Mouse (Mus musculus) stomach, embryonic 14.5 days (tissue): ENCODE measurements around the gene Cops4. TPM values are rescaled to one million over a fixed set of nuclear protein-coding genes. Genes with fewer than 3 reads are reported as not detected.

Source experiments
- ATAC-seq: fragments of 200-750 bp; cut with Nextera tagmentation; 2 replicates; pipeline ENCODE4 v1.8.0; 2017; ENCODE audit warnings: low read depth, moderate TSS enrichment; ENCODE audit not compliant: insufficient number of reproducible peaks, insufficient read depth, low FRiP score
- H3K27ac ChIP-seq: fragments of 300-500 bp; sonication (generic); 2 replicates; pipeline ENCODE4 v1.5.1; 2014; ENCODE audit warnings: mild to moderate bottlenecking, low read length, moderate library complexity, mixed read lengths
- H3K27me3 ChIP-seq: fragments of 300-500 bp; sonication (generic); 2 replicates; pipeline ENCODE4 v1.6.1; 2014; ENCODE audit warnings: low read length, control low read depth, mixed read lengths; ENCODE audit not compliant: control insufficient read depth, insufficient read depth
- H3K36me3 ChIP-seq: fragments of 300-500 bp; sonication (generic); 2 replicates; pipeline ENCODE4 v1.6.1; 2014; ENCODE audit warnings: mild to moderate bottlenecking, control low read depth, low read length, moderate library complexity, mixed read lengths; ENCODE audit not compliant: control insufficient read depth, insufficient read depth
- H3K4me1 ChIP-seq: fragments of 300-500 bp; sonication (generic); 2 replicates; pipeline ENCODE4 v1.6.1; 2014; ENCODE audit warnings: low read length, control low read depth, mixed read lengths; ENCODE audit not compliant: control insufficient read depth, insufficient read depth
- H3K4me2 ChIP-seq: fragments of 300-500 bp; sonication (generic); replicated peaks from 2 replicates; pipeline ENCODE4 v1.6.1; 2014; ENCODE audit warnings: low read depth, low read length, control low read depth
- H3K4me3 ChIP-seq: fragments of 300-500 bp; sonication (generic); 2 replicates; pipeline ENCODE4 v1.5.1; 2014; ENCODE audit warnings: low read depth, low read length, control low read depth
- H3K9ac ChIP-seq: fragments of 300-500 bp; sonication (generic); replicated peaks from 2 replicates; pipeline ENCODE4 v1.6.1; 2014; ENCODE audit warnings: low read depth, mild to moderate bottlenecking, control low read depth, low read length, moderate library complexity, mixed read lengths
- H3K9me3 ChIP-seq: fragments of 300-500 bp; sonication (generic); 2 replicates; pipeline ENCODE4 v1.6.1; 2016; ENCODE audit warnings: low read depth, low read length, control low read depth; ENCODE audit not compliant: control insufficient read depth
- WGBS: fragments of 180-500 bp; shearing (Covaris S2); extraction: QIAGEN DNeasy Blood & Tissue Kit; methylation state at CpG from one replicate; pipeline ENCODE4 v1.1.7; 2014; 5-methylcytosine and 5-hydroxymethylcytosine counted together
- polyA plus RNA-seq: library from polyadenylated mRNA; unstranded; fragments of >200 nt; fragmentation: Nextera tagmentation; extraction: Ambion mirVana; gene quantifications from 2 replicates; pipeline ENCODE4 v1.2.1, GENCODE M21; 2014

Cops4 gene
- polyA plus RNA-seq, 1 experiment from 2014 or later, result 187 TPM

- WGBS, result 28% methylated on average over 7 of the region's 7 CpGs
- no peaks in the 10 kb centered on the region for H3K9me3 ChIP-seq
- no peak within 1 kb of the TSS; the same call in 1 of the 2 replicates for H3K9ac ChIP-seq
- peak; percentile 87 for ATAC-seq
- H3K4me1 ChIP-seq, result peaks cover 22% of the 10 kb centered on the region
- no peaks in the 10 kb centered on the region for H3K36me3 ChIP-seq
- H3K4me3 ChIP-seq, result peak within 1 kb of the TSS; percentile 22
- H3K27me3 ChIP-seq, result no peaks in the 10 kb centered on the region
- peak within 1 kb of the TSS; percentile 66 for H3K27ac ChIP-seq
- H3K4me2 ChIP-seq, result peak within 1 kb of the TSS; percentile 37
Measured at GRCm38 (mm10) chr5:100572069-100572468, 54.0 kb downstream of the Cops4 start, which contains the start of gene Plac8. TSS of gene Plac8 (minus strand) at chr5:100572245.

GRCm38 (mm10) chr5:100573256-100573655 is 55.1 kb downstream of the Cops4 start:
- Histone ChIP-seq H3K36me3 (no peaks in the 10 kb centered on the region), H3K4me2 (no peak overlapping the region), H3K4me1 (peaks cover 13% of the 10 kb centered on the region), H3K4me3 (no peak overlapping the region), H3K27ac (no peak overlapping the region), H3K9me3 (no peaks in the 10 kb centered on the region), H3K27me3 (no peaks in the 10 kb centered on the region), H3K9ac (no peak overlapping the region)
- WGBS, result 88% methylated on average over 5 of the region's 5 CpGs
- no peak for ATAC-seq

GRCm38 (mm10) chr5:100574771-100575170 is 56.7 kb downstream of the Cops4 start:
- Histone ChIP-seq H3K4me2 (no peak overlapping the region), H3K4me3 (no peak overlapping the region), H3K4me1 (peaks cover 11% of the 10 kb centered on the region), H3K27me3 (no peaks in the 10 kb centered on the region), H3K9me3 (no peaks in the 10 kb centered on the region), H3K9ac (no peak overlapping the region), H3K36me3 (no peaks in the 10 kb centered on the region), H3K27ac (no peak overlapping the region)
- WGBS, result 65% methylated on average over 1 of the region's 1 CpGs
- ATAC-seq, result no peak

GRCm38 (mm10) chr5:100578863-100579411 is 60.8 kb downstream of the Cops4 start:
- Histone ChIP-seq H3K9ac (no peak overlapping the region), H3K27ac (no peak overlapping the region), H3K27me3 (no peaks in the 10 kb centered on the region), H3K4me3 (no peak overlapping the region), H3K9me3 (no peaks in the 10 kb centered on the region), H3K36me3 (no peaks in the 10 kb centered on the region), H3K4me2 (no peak overlapping the region), H3K4me1 (no peaks in the 10 kb centered on the region)
- WGBS, result 81% methylated on average over 5 of the region's 5 CpGs
- ATAC-seq, result no peak

- 46% methylated on average over 11 of the region's 11 CpGs for WGBS
- no peak overlapping the region for H3K9ac ChIP-seq
- no peak overlapping the region for H3K27ac ChIP-seq
- ATAC-seq, result no peak
- no peaks in the 10 kb centered on the region for H3K27me3 ChIP-seq
- H3K4me3 ChIP-seq, result no peak overlapping the region
- no peaks in the 10 kb centered on the region for H3K36me3 ChIP-seq
- H3K9me3 ChIP-seq, result no peaks in the 10 kb centered on the region
- no peak overlapping the region for H3K4me2 ChIP-seq
- no peaks in the 10 kb centered on the region for H3K4me1 ChIP-seq
Measured at GRCm38 (mm10) chr5:100581622-100582434, 63.7 kb downstream of the Cops4 start.

GRCm38 (mm10) chr5:100582435-100582826 is 64.3 kb downstream of the Cops4 start:
- ATAC-seq, result no peak
- H3K36me3 ChIP-seq, result no peaks in the 10 kb centered on the region
- no peak overlapping the region for H3K4me2 ChIP-seq
- 93% methylated on average over 5 of the region's 5 CpGs for WGBS
- H3K4me1 ChIP-seq, result no peaks in the 10 kb centered on the region
- H3K27me3 ChIP-seq, result no peaks in the 10 kb centered on the region
- no peak overlapping the region for H3K9ac ChIP-seq
- H3K27ac ChIP-seq, result no peak overlapping the region
- H3K4me3 ChIP-seq, result no peak overlapping the region
- no peaks in the 10 kb centered on the region for H3K9me3 ChIP-seq

GRCm38 (mm10) chr5:100583066-100583465 is 65.0 kb downstream of the Cops4 start:
- H3K27me3 ChIP-seq, result no peaks in the 10 kb centered on the region
- no peaks in the 10 kb centered on the region for H3K4me1 ChIP-seq
- 66% methylated on average over 7 of the region's 7 CpGs for WGBS
- no peaks in the 10 kb centered on the region for H3K9me3 ChIP-seq
- H3K4me2 ChIP-seq, result no peak overlapping the region
- H3K27ac ChIP-seq, result no peak overlapping the region
- ATAC-seq, result no peak
- no peak overlapping the region for H3K9ac ChIP-seq
- no peaks in the 10 kb centered on the region for H3K36me3 ChIP-seq
- no peak overlapping the region for H3K4me3 ChIP-seq

- ATAC-seq, result no peak
- Histone ChIP-seq H3K4me1 (no peaks in the 10 kb centered on the region), H3K9me3 (no peaks in the 10 kb centered on the region), H3K9ac (no peak overlapping the region), H3K36me3 (no peaks in the 10 kb centered on the region), H3K27me3 (no peaks in the 10 kb centered on the region), H3K4me2 (no peak overlapping the region), H3K27ac (no peak overlapping the region), H3K4me3 (no peak overlapping the region)
- 87% methylated on average over 8 of the region's 8 CpGs for WGBS
Measured at GRCm38 (mm10) chr5:100585206-100585644, 67.1 kb downstream of the Cops4 start.
